Mouse (Mus musculus): ENCODE results near the gene Ttc29.

Ttc29 gene

GRCm38 (mm10) chr8:78277411-78277810 is 64.3 kb downstream of the Ttc29 start:
- no peak for DNase-seq (ENCODE audit: extremely low read depth, low read depth)

GRCm38 (mm10) chr8:78278598-78278997 is 65.5 kb downstream of the Ttc29 start:
- DNase-seq (ENCODE audit: extremely low read depth, low read depth) = no peak

GRCm38 (mm10) chr8:78284805-78285204 is 71.7 kb downstream of the Ttc29 start:
- no peak for DNase-seq (ENCODE audit: extremely low read depth, low read depth)

GRCm38 (mm10) chr8:78285366-78285765 is 72.3 kb downstream of the Ttc29 start:
- DNase-seq (ENCODE audit: extremely low read depth, low read depth) = no peak

GRCm38 (mm10) chr8:78289374-78289971 is 76.4 kb downstream of the Ttc29 start:
- DNase-seq (ENCODE audit: extremely low read depth, low read depth) = no peak

- DNase-seq (ENCODE audit: extremely low read depth, low read depth) = no peak
These were observed 77.2 kb downstream of the Ttc29 start for GRCm38 (mm10) chr8:78290274-78290673.

- no peak for DNase-seq (ENCODE audit: extremely low read depth, low read depth)
These were observed 82.4 kb downstream of the Ttc29 start for GRCm38 (mm10) chr8:78295494-78295893.

GRCm38 (mm10) chr8:78303579-78303978 is 90.5 kb downstream of the Ttc29 start:
- no peak for DNase-seq (ENCODE audit: extremely low read depth, low read depth)

- DNase-seq (ENCODE audit: extremely low read depth, low read depth) = no peak
These were observed 93.5 kb downstream of the Ttc29 start for GRCm38 (mm10) chr8:78306604-78307003.

GRCm38 (mm10) chr8:78307131-78307530 is 94.0 kb downstream of the Ttc29 start:
- no peak for DNase-seq (ENCODE audit: extremely low read depth, low read depth)

GRCm38 (mm10) chr8:78309539-78309938 is 96.4 kb downstream of the Ttc29 start:
- no peak for DNase-seq (ENCODE audit: extremely low read depth, low read depth)

GRCm38 (mm10) chr8:78315576-78315975 is 102.5 kb downstream of the Ttc29 start:
- no peak for DNase-seq (ENCODE audit: extremely low read depth, low read depth)

- DNase-seq (ENCODE audit: extremely low read depth, low read depth) = no peak
These were observed 104.6 kb downstream of the Ttc29 start for GRCm38 (mm10) chr8:78317666-78318065.

- DNase-seq (ENCODE audit: extremely low read depth, low read depth) = no peak
These were observed 110.3 kb downstream of the Ttc29 start for GRCm38 (mm10) chr8:78323391-78323790.

- no peak for DNase-seq (ENCODE audit: extremely low read depth, low read depth)
These were observed 127.8 kb downstream of the Ttc29 start for GRCm38 (mm10) chr8:78340689-78341529.

GRCm38 (mm10) chr8:78342151-78342550 is 129.1 kb downstream of the Ttc29 start:
- DNase-seq (ENCODE audit: extremely low read depth, low read depth) = no peak

- no peak for DNase-seq (ENCODE audit: extremely low read depth, low read depth)
These were observed 130.9 kb downstream of the Ttc29 start for GRCm38 (mm10) chr8:78344006-78344405.

- no peak for DNase-seq (ENCODE audit: extremely low read depth, low read depth)
These were observed 132.6 kb downstream of the Ttc29 start for GRCm38 (mm10) chr8:78345705-78346104.

- DNase-seq (ENCODE audit: extremely low read depth, low read depth) = no peak
These were observed 133.1 kb downstream of the Ttc29 start for GRCm38 (mm10) chr8:78346131-78346621.

GRCm38 (mm10) chr8:78353902-78354301 is 140.8 kb downstream of the Ttc29 start:
- no peak for DNase-seq (ENCODE audit: extremely low read depth, low read depth)

GRCm38 (mm10) chr8:78354801-78355200 is 141.7 kb downstream of the Ttc29 start:
- no peak for DNase-seq (ENCODE audit: extremely low read depth, low read depth)

GRCm38 (mm10) chr8:78390756-78391155 is 177.7 kb downstream of the Ttc29 start:
- DNase-seq (ENCODE audit: extremely low read depth, low read depth) = no peak

- DNase-seq (ENCODE audit: extremely low read depth, low read depth) = no peak
These were observed 206.2 kb downstream of the Ttc29 start for GRCm38 (mm10) chr8:78419272-78419671.

Data from MEL-GATA-1-ER (cell line).